Mouse (Mus musculus): ENCODE data around the gene 4931440F15Rik. TPM values are rescaled to one million over a fixed set of nuclear protein-coding genes. Genes with fewer than 3 reads are reported as not detected.
"Not testable (repeated sequence)": the region's sequence is repeated elsewhere in the genome, so short reads cannot be mapped to it uniquely, and the experiment has no call there.

The 4931440F15Rik gene
- polyA plus RNA-seq (2016; fragmentation: Nextera tagmentation; extraction: Ambion mirVana), result 0.19 and 0.39 TPM in 2 replicates

DNA sequence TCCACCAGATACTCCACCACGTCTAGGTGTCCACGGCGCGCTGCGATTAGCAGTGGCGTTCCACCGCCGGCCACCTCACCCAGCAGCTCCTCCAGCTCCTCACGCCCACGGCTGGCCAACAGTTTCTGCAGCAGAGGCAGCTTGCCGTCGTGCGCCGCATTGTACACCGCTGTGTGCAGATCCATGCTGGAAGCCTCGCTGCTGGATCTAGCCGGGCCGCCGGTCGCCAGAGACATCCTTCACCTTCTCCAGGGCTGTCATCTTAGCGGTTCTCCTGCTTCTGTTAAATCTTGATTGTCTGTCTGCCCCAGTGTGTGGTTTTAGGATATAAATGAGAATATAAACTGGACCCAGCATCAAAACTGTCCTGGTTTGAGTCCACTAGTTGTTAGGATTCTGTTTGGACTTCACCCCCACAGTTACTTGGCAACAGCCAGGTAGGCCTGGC lies at the start of gene 4931440F15Rik:
TSS of gene 4931440F15Rik (minus strand) at position 398 of the 448 bp plus-strand sequence.
- 0 out of 2 replicates have a peak, but pooled peaks cover 16% of the 10 kb centered on the region for H3K27me3 ChIP-seq (replicated peaks)
- H3K4me1 ChIP-seq (replicated peaks), result peaks cover 27% of the 10 kb centered on the region
- peak within 1 kb of the TSS; percentile 45; the same call in 1 of the 2 replicates for H3K9ac ChIP-seq
- ATAC-seq (ENCODE audit: insufficient number of reproducible peaks, low FRiP score), result 0 out of 2 replicates have a peak, but pooled peaks have one; percentile 25
- H3K27ac ChIP-seq (ENCODE audit: poor library complexity, severe bottlenecking), result peak within 1 kb of the TSS; percentile 42; the same call in 1 of the 2 replicates
- H3K36me3 ChIP-seq; H3K9me3 ChIP-seq (replicated peaks): not testable (repeated sequence)
- peak within 1 kb of the TSS; percentile 86 for H3K4me2 ChIP-seq
- peak within 1 kb of the TSS; percentile 43 for H3K4me3 ChIP-seq
- WGBS, result 28% methylated on average over 21 of the region's 21 CpGs

- H3K4me2 ChIP-seq; H3K9me3 ChIP-seq (replicated peaks); H3K27me3 ChIP-seq (replicated peaks); H3K4me3 ChIP-seq; ATAC-seq (ENCODE audit: insufficient number of reproducible peaks, low FRiP score); H3K9ac ChIP-seq; H3K27ac ChIP-seq (ENCODE audit: poor library complexity, severe bottlenecking); H3K36me3 ChIP-seq; H3K4me1 ChIP-seq (replicated peaks): not testable (repeated sequence)
- WGBS, result 85% methylated on average over 1 of the region's 1 CpGs
Observed at GRCm38 (mm10) chr11:29874781-29875180, 49.3 kb upstream of the 4931440F15Rik start.

GRCm38 (mm10) chr11:29870174-29870573 lies 44.7 kb upstream of the 4931440F15Rik start:
- Histone ChIP-seq H3K27me3 (replicated peaks) (no peaks in the 10 kb centered on the region), H3K9me3 (replicated peaks) (no peaks in the 10 kb centered on the region), H3K4me1 (replicated peaks) (no peaks in the 10 kb centered on the region), H3K9ac (no peak overlapping the region), H3K36me3 (no peaks in the 10 kb centered on the region), H3K27ac (ENCODE audit: poor library complexity, severe bottlenecking) (no peak overlapping the region), H3K4me3 (no peak overlapping the region), H3K4me2 (no peak overlapping the region)
- no peak for ATAC-seq (ENCODE audit: insufficient number of reproducible peaks, low FRiP score)
- 82% methylated on average over 2 of the region's 2 CpGs for WGBS

- no peaks in the 10 kb centered on the region for H3K4me1 ChIP-seq (replicated peaks)
- no peak overlapping the region for H3K4me2 ChIP-seq
- H3K4me3 ChIP-seq, result no peak overlapping the region
- H3K9me3 ChIP-seq (replicated peaks), result no peaks in the 10 kb centered on the region
- ATAC-seq (ENCODE audit: insufficient number of reproducible peaks, low FRiP score), result no peak
- no peak overlapping the region for H3K27ac ChIP-seq (ENCODE audit: poor library complexity, severe bottlenecking)
- H3K27me3 ChIP-seq (replicated peaks), result no peaks in the 10 kb centered on the region
- H3K9ac ChIP-seq, result no peak overlapping the region
- no peaks in the 10 kb centered on the region for H3K36me3 ChIP-seq
Observed at GRCm38 (mm10) chr11:29864269-29864668, 38.8 kb upstream of the 4931440F15Rik start.

GRCm38 (mm10) chr11:29861750-29862397 lies 36.4 kb upstream of the 4931440F15Rik start:
- no peaks in the 10 kb centered on the region for H3K27me3 ChIP-seq (replicated peaks)
- H3K9me3 ChIP-seq (replicated peaks), result no peaks in the 10 kb centered on the region
- ATAC-seq (ENCODE audit: insufficient number of reproducible peaks, low FRiP score), result no peak
- H3K36me3 ChIP-seq, result no peaks in the 10 kb centered on the region
- no peaks in the 10 kb centered on the region for H3K4me1 ChIP-seq (replicated peaks)
- no peak overlapping the region for H3K4me2 ChIP-seq
- 42% methylated on average over 2 of the region's 2 CpGs for WGBS
- no peak overlapping the region for H3K9ac ChIP-seq
- H3K4me3 ChIP-seq, result no peak overlapping the region
- no peak overlapping the region for H3K27ac ChIP-seq (ENCODE audit: poor library complexity, severe bottlenecking)

DNA sequence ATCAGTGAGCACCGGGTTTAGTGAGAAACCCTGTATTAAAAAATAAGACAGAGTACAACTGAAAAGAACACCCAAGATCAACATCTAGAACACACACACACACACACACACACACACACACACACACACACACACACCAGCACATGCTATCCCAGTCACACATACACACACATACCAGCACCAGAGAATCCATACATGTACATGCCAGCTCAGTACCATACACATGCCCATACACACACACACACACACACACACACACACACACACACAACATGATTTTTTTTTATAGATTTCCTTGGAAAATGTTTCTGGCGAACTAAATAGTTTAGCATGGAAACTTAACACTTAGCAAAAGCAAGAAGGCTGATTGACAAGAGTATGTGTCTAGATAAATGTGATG lies 35.6 kb upstream of the 4931440F15Rik start:
- H3K27me3 ChIP-seq (replicated peaks), result no peaks in the 10 kb centered on the region
- no peak overlapping the region for H3K4me2 ChIP-seq
- no peak overlapping the region for H3K9ac ChIP-seq
- H3K36me3 ChIP-seq, result no peaks in the 10 kb centered on the region
- ATAC-seq (ENCODE audit: insufficient number of reproducible peaks, low FRiP score), result no peak
- H3K27ac ChIP-seq (ENCODE audit: poor library complexity, severe bottlenecking), result no peak overlapping the region
- 76% methylated on average over 2 of the region's 2 CpGs for WGBS
- H3K4me1 ChIP-seq (replicated peaks), result no peaks in the 10 kb centered on the region
- H3K4me3 ChIP-seq, result no peak overlapping the region
- H3K9me3 ChIP-seq (replicated peaks), result no peaks in the 10 kb centered on the region

GRCm38 (mm10) chr11:29840606-29841227 lies 15.2 kb upstream of the 4931440F15Rik start:
- H3K9me3 ChIP-seq (replicated peaks), result no peaks in the 10 kb centered on the region
- H3K27ac ChIP-seq (ENCODE audit: poor library complexity, severe bottlenecking), result peak overlapping the region; percentile 92
- no peaks in the 10 kb centered on the region for H3K27me3 ChIP-seq (replicated peaks)
- H3K36me3 ChIP-seq, result no peaks in the 10 kb centered on the region
- WGBS, result 75% methylated on average over 3 of the region's 3 CpGs
- no peak overlapping the region for H3K4me3 ChIP-seq
- no peak for ATAC-seq (ENCODE audit: insufficient number of reproducible peaks, low FRiP score)
- no peak overlapping the region for H3K4me2 ChIP-seq
- H3K4me1 ChIP-seq (replicated peaks), result peaks cover 13% of the 10 kb centered on the region
- H3K9ac ChIP-seq, result no peak overlapping the region

- H3K4me3 ChIP-seq, result no peak overlapping the region
- no peaks in the 10 kb centered on the region for H3K36me3 ChIP-seq
- 14% methylated on average over 3 of the region's 3 CpGs for WGBS
- peak overlapping the region; percentile 92 for H3K27ac ChIP-seq (ENCODE audit: poor library complexity, severe bottlenecking)
- H3K27me3 ChIP-seq (replicated peaks), result no peaks in the 10 kb centered on the region
- no peak overlapping the region for H3K4me2 ChIP-seq
- peaks cover 13% of the 10 kb centered on the region for H3K4me1 ChIP-seq (replicated peaks)
- no peak overlapping the region for H3K9ac ChIP-seq
- ATAC-seq (ENCODE audit: insufficient number of reproducible peaks, low FRiP score), result peak; percentile 96
- no peaks in the 10 kb centered on the region for H3K9me3 ChIP-seq (replicated peaks)
Observed at GRCm38 (mm10) chr11:29839781-29840180, 14.3 kb upstream of the 4931440F15Rik start.

- Histone ChIP-seq H3K9ac (no peak overlapping the region), H3K4me1 (replicated peaks) (peaks cover 13% of the 10 kb centered on the region), H3K27ac (ENCODE audit: poor library complexity, severe bottlenecking) (no peak overlapping the region), H3K4me3 (no peak overlapping the region), H3K36me3 (no peaks in the 10 kb centered on the region), H3K27me3 (replicated peaks) (no peaks in the 10 kb centered on the region), H3K4me2 (no peak overlapping the region), H3K9me3 (replicated peaks) (no peaks in the 10 kb centered on the region)
- ATAC-seq (ENCODE audit: insufficient number of reproducible peaks, low FRiP score), result no peak
Observed at GRCm38 (mm10) chr11:29837066-29837465, 11.6 kb upstream of the 4931440F15Rik start.

- Histone ChIP-seq H3K9ac (no peak overlapping the region), H3K27ac (ENCODE audit: poor library complexity, severe bottlenecking) (no peak overlapping the region), H3K36me3 (no peaks in the 10 kb centered on the region), H3K4me2 (no peak overlapping the region), H3K4me3 (no peak overlapping the region), H3K27me3 (replicated peaks) (0 out of 2 replicates have a peak, but pooled peaks cover 13% of the 10 kb centered on the region), H3K4me1 (replicated peaks) (peaks cover 27% of the 10 kb centered on the region), H3K9me3 (replicated peaks) (no peaks in the 10 kb centered on the region)
- no peak for ATAC-seq (ENCODE audit: insufficient number of reproducible peaks, low FRiP score)
- 67% methylated on average over 2 of the region's 2 CpGs for WGBS
Observed at GRCm38 (mm10) chr11:29827729-29828128, 2.3 kb upstream of the 4931440F15Rik start.

DNA sequence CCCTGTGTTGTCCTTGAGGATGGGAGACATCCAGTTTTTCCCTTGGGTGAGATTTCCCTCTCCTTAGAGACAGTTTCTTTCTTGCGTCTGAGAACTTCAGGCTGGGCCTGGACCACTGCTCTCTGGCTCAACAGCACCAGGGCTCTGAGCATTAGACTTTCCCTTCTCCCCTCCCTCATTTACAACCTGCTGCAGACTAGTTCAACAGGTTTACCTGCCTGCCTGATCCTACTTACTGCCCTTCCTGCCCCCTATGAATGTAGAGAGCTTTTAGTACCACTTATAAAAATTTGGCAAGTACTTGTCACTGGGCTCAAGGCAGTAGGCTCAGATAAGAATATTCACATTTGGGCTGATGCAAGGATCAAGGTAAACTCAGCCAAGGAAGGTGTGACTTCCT lies 533 bp upstream of the 4931440F15Rik start:
- WGBS, result 73% methylated on average over 1 of the region's 1 CpGs
- Histone ChIP-seq H3K4me1 (replicated peaks) (peaks cover 27% of the 10 kb centered on the region), H3K4me3 (no peak overlapping the region), H3K27me3 (replicated peaks) (0 out of 2 replicates have a peak, but pooled peaks cover 16% of the 10 kb centered on the region), H3K36me3 (no peaks in the 10 kb centered on the region), H3K4me2 (no peak overlapping the region), H3K9me3 (replicated peaks) (no peaks in the 10 kb centered on the region), H3K27ac (ENCODE audit: poor library complexity, severe bottlenecking) (0 out of 2 replicates have a peak overlapping the region, but pooled peaks have one; percentile 42), H3K9ac (no peak overlapping the region)
- no peak for ATAC-seq (ENCODE audit: insufficient number of reproducible peaks, low FRiP score)

Data from heart, embryonic 12.5 days (tissue).